Mouse (Mus musculus) c-Kit-positive CD71-negative TER-119-negative erythroid progenitor cells, embryonic 14.5 days (primary cell): ENCODE data around the gene Ccsap.

ENCODE experiments used
- DNase-seq: peaks from one replicate; pipeline ENCODE4 v3.0.0-alpha.2; 2013; ENCODE audit warnings: low read depth

Ccsap gene

DNA sequence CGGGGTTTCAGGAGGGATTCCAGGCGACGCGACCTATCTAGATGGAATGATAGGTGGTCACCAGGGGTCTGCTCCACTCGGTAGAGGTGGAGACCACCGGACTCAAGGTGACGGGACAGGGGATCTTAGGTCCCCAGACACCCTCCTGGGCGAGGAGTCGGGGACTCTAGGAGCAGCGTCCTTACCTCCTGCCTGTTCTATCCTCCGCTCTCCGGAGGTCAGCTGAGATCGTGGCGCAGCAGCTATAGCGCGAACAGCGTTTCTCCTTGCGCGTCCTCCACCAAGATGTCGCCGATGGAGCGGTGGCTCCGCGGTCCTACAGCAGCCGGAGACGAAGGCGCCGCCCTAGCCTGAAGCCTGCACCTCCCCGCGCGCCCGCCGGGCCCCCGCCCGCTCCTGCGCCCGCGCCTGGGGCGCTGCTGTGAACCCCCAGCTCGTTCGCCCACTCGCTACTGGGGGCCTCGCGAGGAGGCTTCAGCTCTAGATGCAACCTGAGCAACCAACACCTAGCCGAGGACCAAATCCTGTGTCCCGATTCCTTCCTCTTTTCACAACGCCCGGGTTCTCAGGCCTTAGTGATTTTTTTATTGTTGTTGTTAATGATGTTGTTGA lies at the start of gene Ccsap:
Gene Ccsap (minus strand): TSS at position 562 of the 612 bp plus-strand sequence.
- DNase-seq, result peak; percentile 30

DNA sequence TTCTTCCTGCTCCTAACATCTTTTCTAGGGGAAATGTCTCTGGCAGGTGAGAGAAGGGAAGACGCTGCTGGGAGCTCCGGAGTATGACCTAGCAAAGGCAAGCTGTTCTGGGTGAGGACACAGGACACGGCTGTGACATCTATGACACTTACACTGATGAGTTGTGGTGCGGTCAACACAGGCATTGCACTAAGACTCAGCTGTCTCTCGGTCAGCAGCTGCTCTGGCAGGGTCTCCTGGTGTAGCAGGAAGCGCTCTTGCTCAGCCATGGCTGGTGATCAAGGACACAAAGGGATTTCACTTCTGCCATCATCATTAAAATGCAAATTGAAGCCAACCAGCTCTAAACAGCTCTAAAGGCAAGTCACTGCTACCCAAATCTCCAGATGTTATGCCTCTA lies 47.6 kb upstream of the Ccsap start:
- no peak for DNase-seq

DNA sequence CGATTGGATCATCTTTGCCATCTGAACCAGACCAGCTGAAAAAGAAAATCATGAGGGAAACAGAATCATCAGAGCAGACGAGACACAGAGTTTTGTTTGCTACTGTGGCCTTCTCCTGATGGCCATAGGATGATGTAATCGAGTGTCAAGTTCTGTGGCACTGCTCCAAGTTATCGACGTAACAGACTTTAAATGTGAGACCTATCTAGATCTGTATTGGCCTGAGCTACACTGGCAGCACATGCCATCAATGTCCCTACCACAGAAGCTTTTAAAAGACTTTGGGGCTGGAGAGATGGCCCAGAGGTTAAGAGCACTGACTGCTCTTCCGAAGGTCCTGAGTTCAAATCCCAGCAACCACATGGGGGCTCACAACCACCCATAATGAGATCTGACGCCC lies 42.6 kb upstream of the Ccsap start:
- DNase-seq, result no peak

DNA sequence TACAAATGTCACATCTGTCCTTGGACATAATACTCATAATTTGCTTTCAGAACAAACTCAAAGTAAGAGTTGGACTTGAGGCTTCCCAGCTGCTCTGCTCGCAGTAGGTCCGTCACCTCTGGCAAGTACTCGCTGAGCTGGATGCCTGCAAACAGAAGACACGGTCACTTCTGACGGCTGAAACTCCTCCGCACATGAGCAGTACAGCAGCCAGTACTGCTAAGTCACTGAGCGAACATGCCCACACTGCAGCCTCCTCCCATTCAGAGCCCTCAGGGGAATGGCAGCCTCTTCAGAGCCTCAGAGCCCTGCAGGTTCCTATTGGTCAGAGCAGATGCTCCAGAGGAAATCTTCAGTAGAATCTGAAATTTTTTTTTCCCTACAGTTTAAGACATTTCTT lies 39.4 kb upstream of the Ccsap start:
- no peak for DNase-seq

DNA sequence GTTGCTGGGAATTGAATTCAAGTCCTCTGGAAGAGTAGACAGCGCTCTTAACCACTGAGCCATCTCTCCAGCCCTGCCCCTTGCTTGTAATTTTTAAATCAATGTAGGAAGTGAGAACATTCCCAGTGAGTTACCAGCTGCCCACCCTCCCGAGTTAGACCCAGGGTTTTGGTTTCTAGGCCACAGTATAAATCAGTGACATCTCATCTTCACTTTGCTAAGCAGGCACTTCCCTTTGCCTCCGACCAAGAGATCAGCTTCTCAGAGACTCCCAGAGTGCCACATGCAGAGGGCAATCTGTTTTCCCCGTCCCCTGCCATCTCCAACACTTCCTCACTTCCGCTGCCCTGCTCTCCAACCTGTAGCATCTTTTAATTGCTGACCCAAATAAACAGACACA lies 38.6 kb upstream of the Ccsap start:
- no peak for DNase-seq

DNA sequence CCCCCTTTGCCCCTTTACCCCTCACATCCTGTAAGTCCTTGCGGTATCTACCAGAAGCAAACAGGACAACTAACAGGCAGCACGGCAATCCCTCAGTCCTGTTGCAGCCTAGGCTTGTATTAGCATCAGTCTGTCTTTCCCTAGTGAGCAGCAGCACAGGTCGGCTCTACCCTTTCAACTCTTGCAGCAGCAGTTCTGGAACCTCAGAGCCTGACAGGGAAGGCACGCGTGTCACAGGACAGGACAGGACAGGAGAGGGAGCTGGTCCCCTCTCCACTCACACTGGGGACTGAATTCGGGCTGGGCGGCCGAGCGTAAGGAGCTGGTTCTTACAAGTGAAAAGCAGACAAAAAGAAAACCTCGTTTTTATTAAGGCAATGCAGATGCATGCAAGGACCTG lies 36.8 kb upstream of the Ccsap start:
- no peak for DNase-seq

DNA sequence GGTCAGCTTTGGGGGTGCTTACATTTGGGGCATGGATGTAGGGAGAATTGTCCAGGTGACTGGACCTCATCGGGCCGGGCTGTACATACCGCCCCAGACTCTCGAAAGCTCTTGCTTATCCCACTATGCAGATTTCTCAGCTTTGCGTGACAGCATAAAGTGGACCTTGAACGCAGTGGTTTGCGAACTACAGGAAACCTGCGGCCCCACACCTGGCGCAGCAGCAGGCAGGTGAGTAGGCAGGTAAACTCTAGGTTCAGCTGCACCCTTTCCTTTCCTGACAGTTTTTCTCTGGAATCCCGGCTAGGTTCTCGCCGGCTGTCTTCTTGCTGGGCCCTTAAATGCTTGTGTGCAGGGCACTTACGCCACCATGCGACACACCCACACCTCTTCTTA lies 36.4 kb upstream of the Ccsap start:
- DNase-seq, result no peak

DNA sequence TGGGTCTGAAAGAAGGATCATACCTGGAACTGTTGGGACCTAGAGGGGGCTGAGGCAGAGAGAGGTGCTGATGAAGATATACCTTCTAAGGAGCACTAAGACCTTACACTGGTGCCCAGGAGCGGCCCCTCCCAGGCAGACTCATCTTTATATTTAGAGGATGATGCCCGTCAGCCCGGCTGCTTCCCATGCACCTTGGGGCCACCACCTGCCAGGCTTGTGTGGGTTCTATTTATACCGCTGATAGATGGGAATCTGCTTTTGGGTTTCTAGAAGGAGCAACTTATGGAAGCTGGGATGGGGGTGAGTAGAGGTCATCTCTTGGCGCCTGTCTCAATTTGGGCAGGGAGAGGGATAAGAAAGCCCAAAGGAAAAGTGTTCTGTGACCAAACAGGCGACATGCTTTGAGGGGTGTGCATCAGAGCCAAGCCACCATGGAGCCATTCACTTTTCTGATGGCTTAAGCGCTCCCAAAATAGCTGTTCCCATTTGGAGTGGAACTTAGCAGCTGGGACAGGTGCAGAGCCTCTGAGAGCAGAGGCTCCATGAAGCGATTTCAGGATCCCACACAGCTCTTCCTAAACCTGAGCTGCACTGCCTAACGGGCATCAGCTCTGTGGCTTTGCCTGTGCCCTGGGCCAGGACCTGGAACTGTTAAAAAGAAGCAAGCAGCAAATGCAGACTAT lies 35.8 kb upstream of the Ccsap start:
- no peak for DNase-seq

DNA sequence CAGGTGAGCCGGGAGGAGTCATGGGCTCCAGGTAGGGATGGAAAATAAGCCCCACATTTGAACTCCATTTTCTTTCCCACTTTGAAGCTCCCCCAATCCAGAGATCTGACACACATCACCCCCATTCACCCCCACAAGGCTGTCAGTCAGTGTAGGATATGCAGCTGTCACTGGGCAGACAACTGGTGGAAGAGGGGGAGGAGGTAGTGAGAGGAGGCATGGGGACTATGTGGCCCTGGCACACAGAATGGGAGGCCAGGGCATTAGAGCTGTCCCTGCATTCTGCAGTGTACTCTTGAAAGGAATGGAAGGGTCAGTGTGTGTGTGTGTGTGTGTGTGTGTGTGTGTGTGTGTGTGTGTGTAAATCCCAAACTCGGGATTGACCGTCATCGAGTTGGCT lies 35.2 kb upstream of the Ccsap start:
- no peak for DNase-seq

DNA sequence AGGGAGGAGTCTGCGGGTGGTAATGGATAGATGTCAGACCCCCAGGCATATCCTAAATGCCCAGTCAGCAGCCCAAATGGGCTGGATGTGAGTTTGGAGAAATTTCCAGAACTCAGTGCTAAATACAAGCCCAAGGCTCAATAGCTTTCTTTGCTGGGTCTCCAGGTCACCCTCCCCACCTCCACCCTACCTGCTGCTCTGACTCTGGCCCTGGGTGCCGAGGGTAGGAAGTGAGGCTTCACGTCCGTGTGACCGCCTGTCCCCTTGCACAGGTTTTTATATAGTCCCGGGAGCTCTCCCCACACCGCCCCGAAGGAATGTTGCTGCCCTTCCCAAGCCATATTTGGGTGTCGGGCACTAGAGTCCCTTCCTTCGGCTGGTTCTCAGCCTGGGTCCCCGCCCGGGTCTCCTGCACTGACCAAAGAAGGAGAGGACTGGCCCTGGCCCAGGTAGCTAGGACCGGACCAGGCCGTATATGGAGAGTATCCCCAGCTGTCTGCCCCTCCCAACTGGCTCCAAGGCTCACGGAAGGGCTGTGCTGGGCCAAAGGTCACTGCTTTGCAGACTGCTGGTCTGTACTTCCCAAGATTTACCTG lies 34.6 kb upstream of the Ccsap start, which contains the start of gene Acta1:
Gene Acta1 (minus strand): TSS at position 250 of the 596 bp plus-strand sequence.
- no peak for DNase-seq

DNA sequence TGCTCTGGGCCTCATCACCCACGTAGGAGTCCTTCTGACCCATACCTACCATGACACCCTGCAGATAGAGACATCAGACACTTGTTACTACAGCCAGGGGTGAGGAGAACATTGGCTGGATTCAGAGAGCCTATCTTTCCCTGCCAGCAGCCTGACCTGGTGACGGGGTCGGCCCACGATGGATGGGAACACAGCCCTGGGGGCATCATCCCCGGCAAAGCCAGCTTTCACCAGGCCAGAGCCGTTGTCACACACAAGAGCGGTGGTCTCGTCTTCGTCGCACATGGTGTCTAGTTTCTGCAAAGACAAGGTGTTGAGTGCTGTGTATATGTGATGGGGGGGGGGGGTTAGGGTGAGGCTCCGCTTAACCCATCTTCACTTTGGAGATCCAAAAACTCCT lies 33.4 kb upstream of the Ccsap start:
- DNase-seq, result no peak

DNA sequence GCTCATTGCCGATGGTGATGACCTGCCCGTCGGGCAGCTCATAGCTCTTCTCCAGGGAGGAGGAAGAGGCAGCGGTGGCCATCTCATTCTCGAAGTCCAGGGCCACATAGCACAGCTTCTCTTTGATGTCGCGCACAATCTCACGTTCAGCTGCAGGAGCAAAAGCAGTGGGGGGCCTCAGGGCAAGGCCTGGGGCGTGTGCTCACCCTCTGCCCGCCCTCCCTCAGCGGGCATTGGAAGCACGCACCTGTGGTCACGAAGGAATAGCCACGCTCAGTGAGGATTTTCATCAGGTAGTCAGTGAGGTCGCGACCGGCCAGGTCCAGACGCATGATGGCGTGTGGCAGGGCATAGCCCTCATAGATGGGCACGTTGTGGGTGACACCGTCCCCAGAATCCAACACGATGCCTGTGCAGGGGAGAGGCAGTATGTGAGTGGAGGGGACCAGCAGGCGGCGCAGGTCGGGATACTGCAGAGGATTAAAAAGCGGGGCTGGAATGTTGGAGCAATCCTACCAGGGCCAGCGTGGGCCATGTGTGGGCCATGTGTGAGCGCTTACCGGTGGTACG lies 32.7 kb upstream of the Ccsap start:
- no peak for DNase-seq

DNA sequence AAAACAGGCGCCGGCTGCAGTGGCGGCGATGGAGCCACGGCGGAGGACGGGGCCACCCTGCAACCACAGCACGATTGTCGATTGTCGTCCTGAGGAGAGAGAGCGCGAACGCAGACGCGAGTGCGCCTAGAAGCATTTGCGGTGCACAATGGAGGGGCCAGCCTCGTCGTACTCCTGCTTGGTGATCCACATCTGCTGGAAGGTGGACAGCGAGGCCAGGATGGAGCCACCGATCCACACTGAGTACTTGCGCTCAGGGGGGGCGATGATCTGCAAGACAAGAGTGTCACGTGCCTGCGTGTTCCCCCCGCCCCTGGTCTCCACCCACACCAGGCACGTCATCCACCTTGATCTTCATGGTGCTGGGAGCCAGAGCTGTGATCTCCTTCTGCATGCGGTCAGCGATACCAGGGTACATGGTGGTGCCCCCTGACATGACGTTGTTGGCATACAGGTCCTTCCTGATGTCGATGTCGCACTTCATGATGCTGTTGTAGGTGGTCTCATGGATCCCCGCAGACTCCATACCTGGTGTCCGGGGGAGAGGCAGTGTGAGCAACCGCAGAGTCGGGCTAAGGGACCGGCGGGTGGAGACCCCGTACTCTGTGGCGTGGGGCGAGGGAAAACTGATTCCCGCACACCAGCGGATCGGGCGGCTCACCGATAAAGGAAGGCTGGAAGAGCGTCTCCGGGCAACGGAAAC lies 32.0 kb upstream of the Ccsap start:
- no peak for DNase-seq

DNA sequence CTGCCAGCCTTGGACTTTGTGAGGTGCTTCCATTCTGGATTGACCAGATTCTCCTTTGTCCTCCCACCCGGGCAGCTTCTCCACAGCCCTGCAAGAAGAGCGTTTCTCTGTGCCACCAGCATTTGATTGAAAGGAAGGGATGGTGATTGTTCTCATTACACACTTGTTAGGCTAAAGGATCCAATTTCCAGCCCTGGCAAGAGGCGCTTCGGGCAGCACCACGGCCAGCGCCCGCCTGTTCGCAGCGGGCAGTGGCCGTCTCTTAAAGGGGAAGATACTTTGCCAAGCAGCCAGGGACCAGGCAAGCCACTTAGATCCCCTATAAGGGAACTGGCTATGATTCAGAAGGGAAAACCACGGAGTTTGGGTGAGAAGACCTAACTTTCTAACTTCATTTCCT lies 31.3 kb upstream of the Ccsap start:
- peak; percentile 39 for DNase-seq

DNA sequence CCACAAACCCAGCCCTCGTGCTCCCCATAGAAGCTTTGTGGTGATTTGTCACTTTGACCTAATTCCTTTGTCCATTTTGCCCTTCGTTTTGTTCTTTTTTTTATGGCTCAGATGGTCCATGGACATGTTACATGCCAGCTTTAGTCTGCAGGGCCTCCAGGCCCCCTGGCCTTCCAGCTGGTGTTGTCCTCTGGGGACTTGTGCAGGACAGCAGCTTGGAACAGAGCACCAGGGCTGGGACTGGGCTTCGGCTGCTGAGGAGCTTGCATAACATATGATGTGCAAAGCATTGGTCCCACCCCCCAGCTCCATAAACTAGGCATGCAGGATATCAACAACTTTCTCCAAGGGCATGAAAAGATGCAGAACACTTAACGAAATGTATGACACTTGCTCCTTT lies 29.8 kb upstream of the Ccsap start:
- no peak for DNase-seq

DNA sequence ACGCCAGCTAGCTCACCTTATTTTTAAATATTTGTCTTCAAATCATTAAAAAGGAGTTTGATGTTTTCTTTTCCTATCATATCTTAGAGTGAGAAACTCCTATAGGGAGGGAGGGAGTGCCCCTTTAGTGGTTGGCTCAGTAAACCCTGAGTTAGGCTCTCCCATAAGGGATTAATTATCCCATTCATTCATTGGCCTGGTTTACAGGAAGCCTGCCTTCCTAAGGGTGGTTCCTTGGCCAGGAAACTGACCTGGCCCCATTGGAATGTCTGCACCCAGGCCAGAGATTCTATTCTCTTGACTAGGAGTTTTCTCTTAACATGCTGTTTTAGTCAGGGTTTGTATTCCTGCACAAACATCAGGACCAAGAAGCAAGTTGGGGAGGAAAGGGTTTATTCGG lies 27.9 kb upstream of the Ccsap start:
- DNase-seq, result no peak

DNA sequence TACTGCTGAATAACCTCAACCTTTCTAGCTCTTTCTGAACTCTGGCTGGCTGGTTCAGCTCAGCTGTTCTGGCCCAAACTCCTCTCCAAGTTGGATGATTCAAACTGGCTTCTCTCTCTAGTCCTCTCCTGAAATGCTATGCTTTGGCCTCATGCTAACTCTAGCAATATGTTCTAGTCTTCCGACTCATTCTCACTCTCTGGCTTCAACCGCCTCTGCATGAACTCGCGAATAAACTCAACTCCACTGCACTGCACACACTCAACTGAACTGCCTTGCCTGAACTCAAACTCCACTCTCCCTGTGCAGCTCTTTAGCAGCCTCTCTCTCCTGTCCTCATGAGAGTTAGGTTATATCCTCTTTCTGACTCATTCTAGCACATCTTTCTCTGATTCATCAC lies 27.2 kb upstream of the Ccsap start:
- no peak for DNase-seq

DNA sequence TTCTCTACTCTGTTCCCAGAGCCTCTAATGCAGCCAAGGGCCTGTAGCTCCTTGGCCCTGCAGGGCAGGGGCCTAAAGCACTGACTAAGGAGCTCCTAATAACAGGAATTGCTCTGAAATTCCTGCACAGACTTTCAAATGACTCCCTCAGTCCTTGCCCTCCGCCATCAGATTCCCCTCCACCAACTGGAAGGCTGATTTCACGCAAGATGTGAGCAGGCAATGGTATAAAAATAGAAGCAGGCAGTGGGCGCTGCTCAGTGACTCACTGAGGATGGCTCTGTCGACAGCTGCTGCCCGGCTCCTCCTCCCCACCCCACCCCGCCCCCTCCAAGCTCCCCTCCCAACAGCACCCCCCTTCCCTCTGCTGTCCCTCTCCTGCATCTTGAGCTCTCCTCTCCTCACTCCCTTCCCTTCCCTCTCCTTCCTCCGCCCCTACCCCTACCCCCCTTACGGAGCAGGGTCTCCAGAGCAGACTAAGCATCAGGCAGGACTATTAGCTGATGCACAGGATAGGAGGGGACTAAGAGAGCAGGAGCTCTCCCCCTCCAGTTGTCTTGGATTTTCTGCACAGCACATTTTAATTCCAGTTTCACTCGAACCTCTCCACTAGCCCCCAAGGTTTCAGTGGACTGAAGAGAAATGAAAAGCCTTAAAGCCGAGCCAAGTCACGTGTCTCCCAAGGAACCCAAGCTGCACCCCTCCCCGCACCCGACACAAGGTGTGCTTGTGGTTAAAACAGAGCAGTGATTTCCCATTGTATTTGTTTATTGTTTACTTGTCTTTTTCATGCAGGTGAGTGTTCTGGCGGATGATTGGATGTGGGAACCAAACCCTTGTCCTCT lies 24.9 kb upstream of the Ccsap start:
- no peak for DNase-seq

DNA sequence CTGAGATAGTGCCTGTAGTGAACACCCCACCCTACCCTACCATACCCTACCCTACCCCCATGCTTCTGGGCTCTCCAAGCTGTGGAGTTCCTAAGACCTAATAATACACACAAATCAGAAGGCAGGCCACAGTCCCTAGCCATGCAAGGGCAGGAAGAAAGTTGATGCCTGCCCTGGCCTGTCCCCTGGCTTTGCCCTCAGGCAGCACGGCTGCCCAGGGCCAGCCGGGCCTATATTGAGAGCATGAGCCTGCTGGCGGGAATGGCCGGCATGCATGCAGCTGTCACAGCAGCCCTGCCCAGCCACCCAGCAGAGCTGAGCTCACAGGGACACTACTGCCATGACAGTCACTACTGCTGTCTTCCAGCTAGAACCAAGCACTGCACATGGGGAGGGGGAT lies 23.1 kb upstream of the Ccsap start:
- no peak for DNase-seq

DNA sequence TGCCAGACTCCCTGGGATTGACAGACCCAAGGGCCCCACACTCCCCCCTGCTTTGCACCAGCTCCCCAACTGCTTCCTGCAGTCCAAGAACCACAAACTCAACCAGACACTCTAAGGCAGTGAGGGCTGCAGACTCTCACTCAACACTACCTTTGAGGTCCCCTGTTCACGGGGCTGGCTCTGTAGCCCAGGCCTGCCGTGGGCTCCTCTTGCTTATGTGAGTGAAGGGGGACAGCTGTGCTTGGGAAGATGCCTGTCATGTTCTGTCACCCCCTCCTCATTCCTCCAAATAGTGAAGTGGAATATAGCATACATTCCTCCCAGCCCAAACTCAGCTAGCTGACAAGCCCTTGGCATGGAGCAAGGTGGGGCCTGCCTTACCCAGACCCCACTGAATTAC lies 22.4 kb upstream of the Ccsap start:
- no peak for DNase-seq

DNA sequence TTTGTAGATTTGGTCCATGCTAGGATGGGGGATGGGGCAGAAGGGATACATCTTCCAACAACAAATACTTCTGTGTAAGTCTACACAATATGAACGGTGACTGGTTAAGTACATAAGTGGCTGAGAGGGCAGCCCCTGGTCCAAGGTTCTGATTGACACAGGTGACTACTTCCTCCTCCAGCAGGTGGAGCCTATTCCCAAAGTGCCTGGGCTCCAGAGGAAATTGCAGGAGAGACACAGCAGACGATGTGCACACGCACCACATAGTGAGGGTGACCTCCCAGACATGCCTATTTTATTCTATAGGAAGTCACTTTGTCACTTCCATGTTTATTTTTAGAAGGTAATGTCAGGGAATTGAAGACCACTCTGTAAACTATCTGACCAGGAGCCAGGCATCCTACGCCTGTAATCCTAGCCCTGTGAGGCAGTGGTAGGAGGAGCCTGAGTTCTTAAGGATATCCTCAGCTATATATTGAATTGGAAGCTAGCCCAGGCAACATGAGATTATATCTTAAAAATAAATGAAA lies 20.9 kb upstream of the Ccsap start:
- DNase-seq, result no peak

DNA sequence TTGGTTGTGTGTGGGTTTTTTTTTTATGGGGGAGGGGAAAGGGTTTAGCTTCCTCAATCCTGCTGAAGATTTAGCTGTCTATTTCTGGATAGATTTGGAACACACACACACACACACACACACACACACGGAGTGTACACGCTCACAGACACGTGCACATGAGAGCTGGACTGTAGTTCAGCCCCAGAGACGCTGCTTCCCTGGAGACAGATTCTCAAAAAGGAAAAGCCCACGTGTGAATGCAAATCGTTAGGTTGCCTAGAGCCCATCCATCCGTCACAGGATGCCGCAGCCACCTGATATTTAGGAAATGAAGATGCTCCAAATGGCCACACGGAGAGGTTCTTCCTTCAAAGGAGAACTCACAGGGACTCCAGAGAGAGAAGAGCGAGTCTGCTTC lies 20.3 kb upstream of the Ccsap start:
- DNase-seq, result no peak
